Mouse (Mus musculus) urinary bladder, adult 2 months (tissue): ENCODE measurements at regions not wholly inside any gene's neighbourhood (a gene's known extent, or its start where the extent isn't known, plus 50 kb on each side); places are given as distances from the start of the nearest gene placed in this dataset.

Experiments used
- DNase-seq: peaks from one replicate; pipeline ENCODE4 v3.0.0; 2022; ENCODE audit warnings: low spot score

GRCm38 (mm10) chr17:79498321-79498720, 113.3 kb upstream of the Rmdn2 start:
- DNase-seq, result no peak

- no peak for DNase-seq
Observed at GRCm38 (mm10) chr17:79501031-79501474, 110.6 kb upstream of the Rmdn2 start.

GRCm38 (mm10) chr17:79501926-79502325, 109.7 kb upstream of the Rmdn2 start:
- no peak for DNase-seq

GRCm38 (mm10) chr17:79503037-79503436, 108.6 kb upstream of the Rmdn2 start:
- DNase-seq, result no peak

GRCm38 (mm10) chr17:79504209-79504608, 107.5 kb upstream of the Rmdn2 start:
- DNase-seq, result no peak

GRCm38 (mm10) chr17:79505565-79505964, 106.1 kb upstream of the Rmdn2 start:
- DNase-seq, result no peak

GRCm38 (mm10) chr17:79509281-79509680, 102.4 kb upstream of the Rmdn2 start:
- DNase-seq, result no peak

GRCm38 (mm10) chr17:79509957-79510710, 101.5 kb upstream of the Rmdn2 start:
- no peak for DNase-seq

GRCm38 (mm10) chr17:79511218-79511617, 100.4 kb upstream of the Rmdn2 start:
- DNase-seq, result no peak

GRCm38 (mm10) chr17:79514076-79514475, 97.6 kb upstream of the Rmdn2 start:
- no peak for DNase-seq

GRCm38 (mm10) chr17:79518185-79518584, 93.5 kb upstream of the Rmdn2 start:
- no peak for DNase-seq

- DNase-seq, result no peak
Observed at GRCm38 (mm10) chr17:79518696-79519095, 93.0 kb upstream of the Rmdn2 start.

GRCm38 (mm10) chr17:79519356-79519755, 92.3 kb upstream of the Rmdn2 start:
- no peak for DNase-seq

- DNase-seq, result no peak
Observed at GRCm38 (mm10) chr17:79520283-79520682, 91.4 kb upstream of the Rmdn2 start.

GRCm38 (mm10) chr17:79521691-79522090, 90.0 kb upstream of the Rmdn2 start:
- no peak for DNase-seq

GRCm38 (mm10) chr17:79523230-79523629, 88.4 kb upstream of the Rmdn2 start:
- no peak for DNase-seq

GRCm38 (mm10) chr17:79527391-79527790, 84.3 kb upstream of the Rmdn2 start:
- DNase-seq, result no peak

GRCm38 (mm10) chr17:79536549-79536948, 75.1 kb upstream of the Rmdn2 start:
- DNase-seq, result no peak

- DNase-seq, result no peak
Observed at GRCm38 (mm10) chr17:79538789-79539188, 72.9 kb upstream of the Rmdn2 start.

- no peak for DNase-seq
Observed at GRCm38 (mm10) chr17:79540038-79540437, 71.6 kb upstream of the Rmdn2 start.

GRCm38 (mm10) chr17:79540511-79540910, 71.2 kb upstream of the Rmdn2 start:
- DNase-seq, result no peak

- no peak for DNase-seq
Observed at GRCm38 (mm10) chr17:79543907-79544522, 67.6 kb upstream of the Rmdn2 start.

GRCm38 (mm10) chr17:79545878-79546277, 65.8 kb upstream of the Rmdn2 start:
- no peak for DNase-seq
